Mouse (Mus musculus) G1E (cell line): Measurements from ENCODE around the gene Trib3.

Experiments used
- CTCF ChIP-seq: IDR thresholded peaks from 2 replicates; pipeline ENCODE4 v1.5.1; 2012; ENCODE audit warnings: low read depth, low read length, inconsistent platforms, mixed read lengths
- GATA1 ChIP-seq: IDR thresholded peaks from 2 replicates; pipeline ENCODE4 v1.6.1; 2012; ENCODE audit warnings: borderline replicate concordance, low read length, inconsistent platforms, mixed read lengths
- POLR2AphosphoS5 ChIP-seq: IDR thresholded peaks from 2 replicates; pipeline ENCODE4 v1.6.1; 2012; ENCODE audit warnings: low read depth, low read length, inconsistent platforms; ENCODE audit not compliant: insufficient replicate concordance
- TAL1 ChIP-seq: conservative IDR thresholded peaks from 2 replicates; pipeline ENCODE4 v1.6.1; 2012; ENCODE audit warnings: low read depth, low read length, inconsistent platforms, mixed read lengths

DNA sequence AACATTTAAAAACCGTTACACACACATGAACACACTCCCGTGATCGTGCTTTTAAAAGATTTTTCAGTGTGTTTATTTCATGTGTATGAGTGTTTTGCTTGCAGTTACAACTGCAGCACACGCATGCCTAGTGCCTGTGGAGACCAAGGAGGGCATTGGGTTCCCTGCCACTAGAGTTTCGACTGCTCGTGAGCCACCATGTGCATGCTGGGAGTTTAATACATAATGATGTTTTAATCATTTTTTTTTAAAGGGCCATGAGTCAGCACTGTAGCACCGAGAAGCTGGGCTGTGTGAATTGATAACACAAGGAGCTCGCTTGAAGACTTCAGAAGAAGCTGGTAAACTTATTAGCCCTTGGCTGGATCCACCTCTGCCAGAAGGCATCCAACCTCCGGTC lies 29.7 kb upstream of the Trib3 start:
- TF ChIP-seq CTCF (no peak), POLR2AphosphoS5 (no peak), TAL1 (no peak), GATA1 (no peak)
